Mouse (Mus musculus): ENCODE results near the gene Zbtb8os. TPM values are rescaled to one million over a fixed set of nuclear protein-coding genes. Genes with fewer than 3 reads are reported as not detected.
"Not testable (repeated sequence)": the region's sequence is repeated elsewhere in the genome, so short reads cannot be mapped to it uniquely, and the experiment has no call there.

Gene Zbtb8os
- polyA plus RNA-seq, 1 experiment from 2014 or later, result 22.5 TPM

- no peak overlapping the region for H3K27ac ChIP-seq (ENCODE audit: low read length)
- H3K4me2 ChIP-seq (ENCODE audit: low read depth, low read length), result no peak overlapping the region
- no peaks in the 10 kb centered on the region for H3K27me3 ChIP-seq (ENCODE audit: control insufficient read depth, insufficient read depth, low read depth, low read length)
- no peak overlapping the region for H3K4me3 ChIP-seq (ENCODE audit: low read depth, low read length)
- H3K9ac ChIP-seq (ENCODE audit: low read depth, low read length), result no peak overlapping the region
- 0 out of 2 replicates have a peak, but pooled peaks cover 2% of the 10 kb centered on the region for H3K9me3 ChIP-seq (replicated peaks; ENCODE audit: control insufficient read depth, low read length)
- H3K36me3 ChIP-seq (ENCODE audit: control insufficient read depth, insufficient read depth), result peaks cover 13% of the 10 kb centered on the region
- ATAC-seq (ENCODE audit: low read depth), result no peak
- 75% methylated on average over 2 of the region's 2 CpGs for WGBS (ENCODE audit: insufficient replicate concordance)
- peaks cover 26% of the 10 kb centered on the region for H3K4me1 ChIP-seq (ENCODE audit: control insufficient read depth, low read depth, low read length)
These were observed 7.2 kb downstream of the Zbtb8os start for GRCm38 (mm10) chr4:129342705-129343104.

DNA sequence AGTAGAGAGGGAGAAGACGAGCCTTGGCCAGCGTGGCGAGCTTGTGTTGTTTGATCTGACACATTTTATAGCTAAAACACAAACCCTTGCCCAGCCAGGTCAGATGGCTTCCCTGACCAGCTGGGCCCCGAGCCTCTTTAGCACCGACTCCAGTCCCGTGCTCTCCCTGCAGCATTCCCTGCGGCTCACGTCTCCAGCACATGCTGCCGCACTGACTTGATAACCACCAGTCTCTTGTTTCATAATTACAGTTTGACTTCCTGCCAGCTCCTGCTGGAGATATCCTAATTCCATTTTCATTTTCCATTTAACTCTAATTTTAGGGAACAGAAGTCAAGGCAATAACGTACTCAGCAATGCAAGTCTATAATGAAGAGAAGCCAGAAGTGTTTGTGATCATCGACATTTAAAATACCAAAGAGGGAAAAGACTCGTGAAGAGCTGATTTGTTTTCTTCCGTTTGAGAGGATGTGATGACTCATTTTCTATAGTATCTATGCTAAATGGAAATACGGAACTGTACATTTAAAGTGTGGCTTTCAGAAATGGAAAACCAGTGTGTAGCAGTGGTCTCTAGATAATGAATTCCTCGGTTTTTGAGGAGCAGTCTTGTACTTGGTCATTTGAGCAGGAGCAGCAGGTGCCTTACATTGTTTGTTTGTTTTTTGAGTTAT lies 11.1 kb downstream of the Zbtb8os start:
- H3K36me3 ChIP-seq (ENCODE audit: control insufficient read depth, insufficient read depth), result peaks cover 14% of the 10 kb centered on the region
- H3K9ac ChIP-seq (ENCODE audit: low read depth, low read length), result no peak overlapping the region
- H3K4me3 ChIP-seq (ENCODE audit: low read depth, low read length), result no peak overlapping the region
- H3K4me2 ChIP-seq (ENCODE audit: low read depth, low read length), result no peak overlapping the region
- H3K4me1 ChIP-seq (ENCODE audit: control insufficient read depth, low read depth, low read length), result no peaks in the 10 kb centered on the region
- ATAC-seq (ENCODE audit: low read depth), result no peak
- no peaks in the 10 kb centered on the region for H3K27me3 ChIP-seq (ENCODE audit: control insufficient read depth, insufficient read depth, low read depth, low read length)
- H3K27ac ChIP-seq (ENCODE audit: low read length), result no peak overlapping the region
- WGBS (ENCODE audit: insufficient replicate concordance), result 77% methylated on average over 15 of the region's 15 CpGs
- H3K9me3 ChIP-seq (replicated peaks; ENCODE audit: control insufficient read depth, low read length), result 0 out of 2 replicates have a peak, but pooled peaks cover 2% of the 10 kb centered on the region

- no peak overlapping the region for H3K27ac ChIP-seq (ENCODE audit: low read length)
- H3K9ac ChIP-seq (ENCODE audit: low read depth, low read length), result no peak overlapping the region
- WGBS (ENCODE audit: insufficient replicate concordance), result 3% methylated on average over 1 of the region's 1 CpGs
- H3K4me3 ChIP-seq (ENCODE audit: low read depth, low read length), result no peak overlapping the region
- H3K36me3 ChIP-seq (ENCODE audit: control insufficient read depth, insufficient read depth), result peaks cover 2% of the 10 kb centered on the region; the same call in 1 of the 2 replicates
- ATAC-seq (ENCODE audit: low read depth), result peak; percentile 71
- no peaks in the 10 kb centered on the region for H3K9me3 ChIP-seq (replicated peaks; ENCODE audit: control insufficient read depth, low read length)
- H3K4me1 ChIP-seq (ENCODE audit: control insufficient read depth, low read depth, low read length), result peaks cover 4% of the 10 kb centered on the region; the same call in 1 of the 2 replicates
- H3K4me2 ChIP-seq (ENCODE audit: low read depth, low read length), result no peak overlapping the region
- H3K27me3 ChIP-seq (ENCODE audit: control insufficient read depth, insufficient read depth, low read depth, low read length), result no peaks in the 10 kb centered on the region
These were observed 15.1 kb downstream of the Zbtb8os start for GRCm38 (mm10) chr4:129350644-129351043.

- no peaks in the 10 kb centered on the region for H3K9me3 ChIP-seq (replicated peaks; ENCODE audit: control insufficient read depth, low read length)
- no peak overlapping the region for H3K4me2 ChIP-seq (ENCODE audit: low read depth, low read length)
- H3K9ac ChIP-seq (ENCODE audit: low read depth, low read length), result no peak overlapping the region
- peaks cover 2% of the 10 kb centered on the region; the same call in 1 of the 2 replicates for H3K36me3 ChIP-seq (ENCODE audit: control insufficient read depth, insufficient read depth)
- ATAC-seq (ENCODE audit: low read depth), result no peak
- no peak overlapping the region for H3K4me3 ChIP-seq (ENCODE audit: low read depth, low read length)
- no peaks in the 10 kb centered on the region for H3K27me3 ChIP-seq (ENCODE audit: control insufficient read depth, insufficient read depth, low read depth, low read length)
- H3K4me1 ChIP-seq (ENCODE audit: control insufficient read depth, low read depth, low read length), result peaks cover 4% of the 10 kb centered on the region; the same call in 1 of the 2 replicates
- WGBS (ENCODE audit: insufficient replicate concordance), result 67% methylated on average over 6 of the region's 6 CpGs
- H3K27ac ChIP-seq (ENCODE audit: low read length), result no peak overlapping the region
These were observed 15.6 kb downstream of the Zbtb8os start for GRCm38 (mm10) chr4:129351111-129351510.

DNA sequence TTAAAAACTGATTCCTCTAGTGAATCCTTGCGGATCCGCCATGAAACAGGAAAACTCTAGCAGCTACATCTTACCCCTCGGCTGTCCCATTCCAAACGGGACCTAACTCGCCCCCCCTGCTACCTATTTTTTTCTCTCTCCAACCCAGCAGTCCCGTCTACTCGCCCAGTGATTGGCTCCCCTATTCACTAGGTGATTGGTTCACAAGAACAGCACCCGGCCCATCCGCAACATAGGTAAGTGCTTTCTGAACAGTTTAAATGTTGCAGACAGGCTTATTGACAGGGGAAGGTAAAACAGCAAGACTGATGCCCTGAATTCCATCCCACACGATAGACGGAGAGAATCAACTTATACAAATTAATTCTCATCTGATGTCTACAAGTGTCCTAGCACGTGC lies 17.7 kb downstream of the Zbtb8os start:
- 80% methylated on average over 12 of the region's 12 CpGs for WGBS (ENCODE audit: insufficient replicate concordance)

DNA sequence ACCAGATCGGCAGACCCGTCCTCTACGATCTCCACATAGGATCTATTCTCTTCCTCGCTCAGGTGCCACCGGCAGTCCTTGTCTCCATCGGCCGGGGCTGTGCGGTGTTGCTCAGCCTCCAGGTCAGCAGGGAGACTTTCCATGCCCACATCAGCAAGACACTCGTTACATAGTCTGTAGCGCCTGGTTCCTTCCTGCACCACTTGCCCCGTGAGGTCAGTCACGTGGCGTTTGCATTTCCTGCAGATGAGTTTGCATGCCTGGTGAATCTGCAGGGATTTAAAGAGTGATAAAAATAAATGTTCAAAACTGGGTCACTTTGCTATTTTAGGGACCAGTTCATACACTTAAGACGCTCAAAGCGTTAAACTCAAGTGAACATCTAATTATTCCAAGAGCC lies 18.7 kb downstream of the Zbtb8os start:
- Histone ChIP-seq H3K27me3 (ENCODE audit: control insufficient read depth, insufficient read depth, low read depth, low read length) (no peaks in the 10 kb centered on the region), H3K4me2 (ENCODE audit: low read depth, low read length) (no peak overlapping the region), H3K27ac (ENCODE audit: low read length) (no peak overlapping the region), H3K9ac (ENCODE audit: low read depth, low read length) (no peak overlapping the region), H3K4me1 (ENCODE audit: control insufficient read depth, low read depth, low read length) (peaks cover 4% of the 10 kb centered on the region; the same call in 1 of the 2 replicates), H3K9me3 (replicated peaks; ENCODE audit: control insufficient read depth, low read length) (no peaks in the 10 kb centered on the region), H3K36me3 (ENCODE audit: control insufficient read depth, insufficient read depth) (no peaks in the 10 kb centered on the region), H3K4me3 (ENCODE audit: low read depth, low read length) (no peak overlapping the region)
- ATAC-seq (ENCODE audit: low read depth), result no peak
- 60% methylated on average over 15 of the region's 15 CpGs for WGBS (ENCODE audit: insufficient replicate concordance)

More for the DNA sequence above, 17.7 kb downstream of the Zbtb8os start:
- Histone ChIP-seq H3K4me1 (ENCODE audit: control insufficient read depth, low read depth, low read length) (peaks cover 4% of the 10 kb centered on the region; the same call in 1 of the 2 replicates), H3K27ac (ENCODE audit: low read length) (no peak overlapping the region), H3K9ac (ENCODE audit: low read depth, low read length) (no peak overlapping the region), H3K9me3 (replicated peaks; ENCODE audit: control insufficient read depth, low read length) (no peaks in the 10 kb centered on the region), H3K4me2 (ENCODE audit: low read depth, low read length) (no peak overlapping the region), H3K4me3 (ENCODE audit: low read depth, low read length) (no peak overlapping the region), H3K36me3 (ENCODE audit: control insufficient read depth, insufficient read depth) (no peaks in the 10 kb centered on the region), H3K27me3 (ENCODE audit: control insufficient read depth, insufficient read depth, low read depth, low read length) (no peaks in the 10 kb centered on the region)
- no peak for ATAC-seq (ENCODE audit: low read depth)

DNA sequence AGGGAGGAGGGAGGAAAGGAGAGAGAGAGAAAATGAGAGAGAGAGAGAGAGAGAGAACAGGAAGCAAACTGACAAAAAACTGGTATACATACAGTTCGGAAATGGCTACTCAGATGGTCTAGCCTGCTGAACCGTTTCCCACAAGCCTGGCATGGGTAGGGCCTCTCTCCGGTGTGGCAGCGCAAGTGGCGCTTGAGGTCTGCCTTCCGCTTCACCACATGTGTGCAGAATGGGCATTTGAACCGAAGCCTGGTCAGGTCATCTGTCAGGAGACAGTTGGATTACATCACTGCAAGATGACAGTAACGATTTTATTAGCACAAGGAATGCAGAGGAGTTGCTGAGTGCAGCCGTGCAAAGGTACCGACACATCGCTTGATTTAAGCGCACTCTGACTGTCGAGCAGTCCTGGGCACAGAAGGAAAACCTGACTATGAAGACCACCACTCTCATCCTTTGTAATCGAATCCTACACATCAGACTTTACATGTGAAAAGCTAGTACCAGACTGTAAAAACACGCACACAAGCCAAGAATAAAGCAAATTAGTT lies 22.2 kb downstream of the Zbtb8os start:
- WGBS (ENCODE audit: insufficient replicate concordance), result 81% methylated on average over 15 of the region's 15 CpGs
- no peak overlapping the region for H3K9ac ChIP-seq (ENCODE audit: low read depth, low read length)

GRCm38 (mm10) chr4:129362238-129362637 lies 26.7 kb downstream of the Zbtb8os start:
- H3K4me3 ChIP-seq (ENCODE audit: low read depth, low read length); ATAC-seq (ENCODE audit: low read depth): not testable (repeated sequence)
- WGBS (ENCODE audit: insufficient replicate concordance), result 57% methylated on average over 3 of the region's 3 CpGs

More for the DNA sequence above, 22.2 kb downstream of the Zbtb8os start:
- Histone ChIP-seq H3K36me3 (ENCODE audit: control insufficient read depth, insufficient read depth) (no peaks in the 10 kb centered on the region), H3K27ac (ENCODE audit: low read length) (no peak overlapping the region), H3K4me3 (ENCODE audit: low read depth, low read length) (no peak overlapping the region), H3K9me3 (replicated peaks; ENCODE audit: control insufficient read depth, low read length) (no peaks in the 10 kb centered on the region), H3K27me3 (ENCODE audit: control insufficient read depth, insufficient read depth, low read depth, low read length) (no peaks in the 10 kb centered on the region), H3K4me2 (ENCODE audit: low read depth, low read length) (no peak overlapping the region), H3K4me1 (ENCODE audit: control insufficient read depth, low read depth, low read length) (peaks cover under 1% of the 10 kb centered on the region; the same call in 1 of the 2 replicates)
- ATAC-seq (ENCODE audit: low read depth), result no peak

GRCm38 (mm10) chr4:129362771-129363170 lies 27.3 kb downstream of the Zbtb8os start:
- 77% methylated on average over 5 of the region's 5 CpGs for WGBS (ENCODE audit: insufficient replicate concordance)

More at GRCm38 (mm10) chr4:129362238-129362637, 26.7 kb downstream of the Zbtb8os start:
- H3K27me3 ChIP-seq (ENCODE audit: control insufficient read depth, insufficient read depth, low read depth, low read length); H3K9ac ChIP-seq (ENCODE audit: low read depth, low read length); H3K27ac ChIP-seq (ENCODE audit: low read length); H3K4me1 ChIP-seq (ENCODE audit: control insufficient read depth, low read depth, low read length); H3K36me3 ChIP-seq (ENCODE audit: control insufficient read depth, insufficient read depth); H3K9me3 ChIP-seq (replicated peaks; ENCODE audit: control insufficient read depth, low read length); H3K4me2 ChIP-seq (ENCODE audit: low read depth, low read length): not testable (repeated sequence)

More at GRCm38 (mm10) chr4:129362771-129363170, 27.3 kb downstream of the Zbtb8os start:
- no peak overlapping the region for H3K4me2 ChIP-seq (ENCODE audit: low read depth, low read length)
- no peak overlapping the region for H3K9ac ChIP-seq (ENCODE audit: low read depth, low read length)
- H3K4me1 ChIP-seq (ENCODE audit: control insufficient read depth, low read depth, low read length), result peaks cover 5% of the 10 kb centered on the region
- no peak overlapping the region for H3K4me3 ChIP-seq (ENCODE audit: low read depth, low read length)
- H3K9me3 ChIP-seq (replicated peaks; ENCODE audit: control insufficient read depth, low read length), result no peaks in the 10 kb centered on the region
- H3K27ac ChIP-seq (ENCODE audit: low read length), result no peak overlapping the region
- H3K27me3 ChIP-seq (ENCODE audit: control insufficient read depth, insufficient read depth, low read depth, low read length), result no peaks in the 10 kb centered on the region
- ATAC-seq (ENCODE audit: low read depth), result no peak
- no peaks in the 10 kb centered on the region for H3K36me3 ChIP-seq (ENCODE audit: control insufficient read depth, insufficient read depth)

Measured in liver, embryonic 16.5 days (tissue).